In the genomic region with DNA sequence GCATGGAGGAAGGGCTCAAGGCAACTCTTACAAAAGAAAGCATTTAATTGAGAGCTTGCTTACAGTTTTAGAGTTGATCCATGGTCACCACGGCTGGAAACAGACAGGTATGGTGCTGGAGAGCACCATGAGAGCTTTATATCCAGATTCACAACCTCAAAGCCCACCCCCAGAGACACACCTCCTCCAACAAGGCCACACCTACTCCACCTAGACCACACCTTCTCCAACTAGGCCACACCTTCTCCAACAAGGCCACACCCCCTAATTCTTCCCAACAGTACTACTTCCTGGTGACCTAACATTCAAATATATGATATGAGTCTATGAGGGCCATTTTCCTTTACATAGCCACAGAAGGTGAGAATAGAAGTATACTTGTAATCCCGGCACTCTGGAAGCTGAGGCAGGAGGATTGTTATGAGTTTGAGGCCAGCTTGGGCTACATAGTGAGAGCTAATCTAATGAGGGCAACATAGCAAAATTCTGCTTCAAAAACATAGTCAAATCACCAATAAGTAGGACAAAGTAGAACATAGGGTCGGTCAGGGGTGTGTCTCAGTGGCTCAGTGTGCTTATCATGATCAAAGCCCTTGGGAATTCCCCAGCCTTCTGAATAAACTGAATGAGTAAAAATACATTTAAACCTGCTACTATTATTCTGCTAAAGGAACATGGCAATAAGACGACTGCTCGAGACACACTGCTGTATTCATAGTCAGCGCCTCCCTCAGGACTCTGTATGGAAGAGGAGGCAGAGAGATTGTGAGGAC, we compare ENCODE assay signal across 20 mouse cellular contexts.
DNase-seq lines count a peak whose midpoint lies in the region; ATAC-seq and TF ChIP-seq lines count a peak whose summit lies in the region.
"Had no signal": no experiment of that assay in that cellular context is flagged by ENCODE, and none has a peak within 500 bp of the region (broad histone marks: within the 10 kb centered on the region; RNA-seq: fewer than 3 reads in every experiment).

No protein-coding gene starts in this region.

- H3K4me1 ChIP-seq in heart, embryonic 16.5 days (ENCODE audit: control insufficient read depth, insufficient read depth, low read length), result peaks cover 59% of the 10 kb centered on the region
- H3K4me1 ChIP-seq in heart, embryonic 11.5 days (ENCODE audit: control insufficient read depth, insufficient read depth, low read length), result peaks cover 60% of the 10 kb centered on the region

- no peaks in the 10 kb centered on the region for H3K9me3 ChIP-seq in heart, embryonic 16.5 days (replicated peaks; ENCODE audit: control insufficient read depth, low read length)
- H3K9me3 ChIP-seq in heart, embryonic 11.5 days (replicated peaks; ENCODE audit: control insufficient read depth, low read length), result no peaks in the 10 kb centered on the region
- H3K9me3 ChIP-seq: heart, embryonic 12.5 days; hindbrain, embryonic 13.5 days; intestine, embryonic 15.5 days had no signal

- DNase-seq in A20 (ENCODE audit: low read depth, low spot score), result peak; percentile 5
- peak; percentile 58 for DNase-seq in CD4-positive, CD25-positive, alpha-beta regulatory T cell, adult 2 months (ENCODE audit: low read depth, low spot score)
- DNase-seq in c-Kit-positive CD71-positive TER-119-negative erythroid progenitor cells, embryonic 14.5 days (ENCODE audit: low read depth), result peak; percentile 10
- DNase-seq in embryo, embryonic 10.5 days (ENCODE audit: low spot score), result no peak
- DNase-seq in layer of hippocampus, adult 2 months (ENCODE audit: low spot score in 2 of 2), result no peak
- DNase-seq: cerebellum, adult 9-10 months; heart, postnatal 14 days; kidney, adult 8-10 months; lung, postnatal 4 days; right cerebral cortex, adult 18-20 months; thymus, adult 18-20 months had no signal

- H3K36me3 ChIP-seq in heart, embryonic 16.5 days (ENCODE audit: control insufficient read depth, insufficient read depth), result no peaks in the 10 kb centered on the region
- no peaks in the 10 kb centered on the region for H3K36me3 ChIP-seq in heart, embryonic 11.5 days (ENCODE audit: control insufficient read depth, insufficient read depth, low read length)
- H3K36me3 ChIP-seq: heart, embryonic 12.5 days; hindbrain, embryonic 13.5 days; intestine, embryonic 15.5 days had no signal

- peak overlapping the region; percentile 31; the same call in 1 of the 2 replicates for H3K27ac ChIP-seq in heart, embryonic 16.5 days (ENCODE audit: low read length)
- no peak overlapping the region for H3K27ac ChIP-seq in heart, embryonic 11.5 days (ENCODE audit: low read depth, low read length)
- H3K27ac ChIP-seq in layer of hippocampus, adult 2 months, result no peak overlapping the region
- H3K27ac ChIP-seq: hindbrain, embryonic 13.5 days; intestine, embryonic 15.5 days; liver, embryonic 14.5 days had no signal

- TF ChIP-seq CTCF in layer of hippocampus, adult 2 months (conservative IDR thresholded peaks at IDR 0.05), result no peak

- no peak overlapping the region for H3K4me3 ChIP-seq in heart, embryonic 16.5 days (ENCODE audit: low read length)
- no peak overlapping the region for H3K4me3 ChIP-seq in heart, embryonic 11.5 days (ENCODE audit: low read depth, low read length)
- H3K4me3 ChIP-seq in layer of hippocampus, adult 2 months, result no peak overlapping the region
- H3K4me3 ChIP-seq: heart, embryonic 12.5 days; hindbrain, embryonic 13.5 days; intestine, embryonic 15.5 days; myocyte had no signal

- no peak overlapping the region for H3K4me2 ChIP-seq in heart, embryonic 16.5 days (ENCODE audit: low read depth, low read length)
- no peak overlapping the region for H3K4me2 ChIP-seq in heart, embryonic 11.5 days
- H3K4me2 ChIP-seq: heart, embryonic 12.5 days; hindbrain, embryonic 13.5 days; intestine, embryonic 15.5 days had no signal

- H3K27me3 ChIP-seq in heart, embryonic 16.5 days (ENCODE audit: control insufficient read depth, insufficient read depth, low read length), result no peaks in the 10 kb centered on the region
- no peaks in the 10 kb centered on the region for H3K27me3 ChIP-seq in heart, embryonic 11.5 days (ENCODE audit: control insufficient read depth, insufficient read depth, low read length)
- H3K27me3 ChIP-seq: heart, embryonic 12.5 days; hindbrain, embryonic 13.5 days; intestine, embryonic 15.5 days; Patski had no signal

- no peak for ATAC-seq in heart, embryonic 16.5 days (replicated peaks; ENCODE audit: extremely low read depth, insufficient read depth, low FRiP score)
- no peak for ATAC-seq in heart, embryonic 11.5 days (replicated peaks; ENCODE audit: insufficient number of reproducible peaks, low FRiP score, low TSS enrichment)
- ATAC-seq: intestine, embryonic 15.5 days; midbrain, embryonic 16.5 days; Patski had no signal

- WGBS in heart, embryonic 16.5 days, result 81% methylated on average over 6 of the region's 6 CpGs
- 81% methylated on average over 6 of the region's 6 CpGs for WGBS in heart, embryonic 11.5 days (ENCODE audit: insufficient replicate concordance)

- no peak overlapping the region for H3K9ac ChIP-seq in heart, embryonic 16.5 days (ENCODE audit: low read length)
- no peak overlapping the region for H3K9ac ChIP-seq in heart, embryonic 11.5 days (ENCODE audit: low read depth, low read length)
- H3K9ac ChIP-seq: heart, embryonic 12.5 days; hindbrain, embryonic 13.5 days; intestine, embryonic 15.5 days; liver, embryonic 14.5 days had no signal

Comparison
In these comparisons a context has a peak if more than half of its experiments do, and no peak if none do; other contexts are left out.
1. DNase-seq: peak in A20 (single experiment), CD4-positive, CD25-positive, alpha-beta regulatory T cell, adult 2 months (single experiment) and c-Kit-positive CD71-positive TER-119-negative erythroid progenitor cells, embryonic 14.5 days (single experiment); none in embryo, embryonic 10.5 days (single experiment) and layer of hippocampus, adult 2 months (0 of 2).